In the genomic region with DNA sequence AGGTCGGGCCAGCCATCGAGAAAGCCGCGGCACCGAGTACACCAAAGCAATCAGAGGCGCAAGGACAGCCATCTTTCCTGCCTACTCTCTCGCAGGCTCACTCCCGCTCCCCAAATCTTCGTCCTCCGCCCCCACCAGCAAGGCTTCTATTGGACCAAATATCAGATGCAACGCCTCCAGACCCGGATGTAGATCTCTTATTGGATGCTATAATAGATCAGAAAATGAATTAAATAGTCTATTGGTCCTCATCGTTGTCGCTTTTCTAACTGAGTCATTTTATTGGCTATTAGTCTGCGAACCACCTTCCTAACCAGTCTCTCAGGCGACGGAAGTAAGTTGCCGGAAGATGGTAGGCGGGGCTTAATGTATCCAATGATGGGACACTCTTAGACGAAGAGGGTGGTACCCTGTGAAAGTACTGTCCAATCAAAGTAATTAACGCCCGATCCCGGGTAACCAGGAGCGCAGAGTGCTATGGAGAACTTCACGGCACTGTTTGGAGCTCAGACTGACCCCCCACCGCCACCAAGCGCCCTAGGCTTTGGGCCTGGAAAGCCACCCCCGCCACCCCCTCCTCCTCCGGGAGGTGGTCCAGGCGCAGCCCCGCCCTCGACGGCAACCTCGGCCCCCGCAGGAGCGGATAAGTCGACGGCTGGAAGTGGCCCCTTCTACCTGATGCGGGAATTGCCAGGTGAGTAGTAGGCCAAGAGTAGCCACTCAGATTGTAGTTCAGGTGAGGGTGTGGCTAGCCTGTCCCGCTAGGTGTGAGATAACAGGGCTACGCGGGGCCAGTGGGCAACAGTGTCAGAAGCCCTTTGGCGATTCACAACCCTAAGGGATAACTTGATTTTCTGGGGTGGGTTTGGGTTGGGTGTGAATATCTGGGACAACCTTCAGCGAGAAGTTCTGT, we compare ENCODE assay signal across 8 mouse cellular contexts. TPM values are rescaled to one million over a fixed set of nuclear protein-coding genes. Genes with fewer than 3 reads are reported as not detected.
DNase-seq lines count a peak whose midpoint lies in the region; ATAC-seq and TF ChIP-seq lines count a peak whose summit lies in the region.

Gene Gm28635 (minus strand): TSS at position 74 of the 913 bp plus-strand sequence.
Gene Med19 (plus strand): TSS at position 435 of the 913 bp plus-strand sequence.

- peak; percentile 99 for DNase-seq in c-Kit-positive CD71-positive TER-119-positive erythroid progenitor cells, embryonic 14.5 days (ENCODE audit: low spot score)
- peak; percentile 100 for DNase-seq in heart, postnatal 0 days (ENCODE audit: low spot score)
- peak; percentile 87 to 94 for DNase-seq in kidney, postnatal 4 days

- H3K36me3 ChIP-seq in E14TG2a.4 (ENCODE audit: insufficient read depth, low read length) = peaks cover 62% of the 10 kb centered on the region
- H3K36me3 ChIP-seq in forebrain, embryonic 12.5 days (replicated peaks) = peaks cover 30% of the 10 kb centered on the region
- H3K36me3 ChIP-seq in heart, postnatal 0 days (replicated peaks; ENCODE audit: control insufficient read depth, insufficient read depth, low read length) = peaks cover 31% of the 10 kb centered on the region
- H3K36me3 ChIP-seq in liver, embryonic 16.5 days (ENCODE audit: control insufficient read depth, insufficient read depth) = peaks cover 24% of the 10 kb centered on the region
- peaks cover 37% of the 10 kb centered on the region for H3K36me3 ChIP-seq in neural tube, embryonic 13.5 days
- peaks cover 3% of the 10 kb centered on the region for H3K36me3 ChIP-seq in testis, adult 2 months (ENCODE audit: control insufficient read depth, insufficient read depth, low read length)

- no peaks in the 10 kb centered on the region for H3K27me3 ChIP-seq in E14TG2a.4 (ENCODE audit: insufficient read depth, low read length)
- no peaks in the 10 kb centered on the region for H3K27me3 ChIP-seq in forebrain, embryonic 12.5 days
- H3K27me3 ChIP-seq in heart, postnatal 0 days (ENCODE audit: control insufficient read depth, insufficient read depth, low read length) = no peaks in the 10 kb centered on the region
- H3K27me3 ChIP-seq in liver, embryonic 16.5 days (ENCODE audit: control insufficient read depth, insufficient read depth, low read depth, low read length) = no peaks in the 10 kb centered on the region
- H3K27me3 ChIP-seq in neural tube, embryonic 13.5 days = no peaks in the 10 kb centered on the region
- H3K27me3 ChIP-seq in testis, adult 2 months (ENCODE audit: control insufficient read depth, insufficient read depth, low read length) = no peaks in the 10 kb centered on the region

- peak within 1 kb of the TSS; percentile 98 for H3K4me3 ChIP-seq in E14TG2a.4 (replicated peaks; ENCODE audit: low read length)
- H3K4me3 ChIP-seq in forebrain, embryonic 12.5 days (replicated peaks) = peak within 1 kb of the TSS; percentile 84
- peak within 1 kb of the TSS; percentile 90 for H3K4me3 ChIP-seq in heart, postnatal 0 days (ENCODE audit: low read depth, low read length)
- peak within 1 kb of the TSS; percentile 98 for H3K4me3 ChIP-seq in liver, embryonic 16.5 days (ENCODE audit: low read depth, low read length)
- peak within 1 kb of the TSS; percentile 99 for H3K4me3 ChIP-seq in neural tube, embryonic 13.5 days
- H3K4me3 ChIP-seq in testis, adult 2 months (ENCODE audit: control insufficient read depth, low read depth, low read length) = peak within 1 kb of the TSS; percentile 100

- peak within 1 kb of the TSS; percentile 80 for H3K4me2 ChIP-seq in forebrain, embryonic 12.5 days
- peak within 1 kb of the TSS; percentile 92 for H3K4me2 ChIP-seq in heart, postnatal 0 days (ENCODE audit: low read depth, low read length)
- peak within 1 kb of the TSS; percentile 91 for H3K4me2 ChIP-seq in liver, embryonic 16.5 days (ENCODE audit: low read depth, low read length)
- H3K4me2 ChIP-seq in neural tube, embryonic 13.5 days = peak within 1 kb of the TSS; percentile 88

- H3K4me1 ChIP-seq in E14TG2a.4 (replicated peaks; ENCODE audit: low read depth, low read length) = peaks cover 39% of the 10 kb centered on the region
- H3K4me1 ChIP-seq in forebrain, embryonic 12.5 days = peaks cover 17% of the 10 kb centered on the region
- peaks cover 17% of the 10 kb centered on the region; the same call in 1 of the 2 replicates for H3K4me1 ChIP-seq in heart, postnatal 0 days (ENCODE audit: control insufficient read depth, insufficient read depth)
- peaks cover 36% of the 10 kb centered on the region for H3K4me1 ChIP-seq in liver, embryonic 16.5 days (ENCODE audit: control insufficient read depth, low read depth, low read length)
- peaks cover 27% of the 10 kb centered on the region for H3K4me1 ChIP-seq in neural tube, embryonic 13.5 days (replicated peaks)
- H3K4me1 ChIP-seq in testis, adult 2 months (ENCODE audit: control insufficient read depth, insufficient read depth, low read length) = peaks cover 2% of the 10 kb centered on the region; the same call in 1 of the 2 replicates

- under 1% methylated on average over 44 of the region's 44 CpGs for WGBS in forebrain, embryonic 12.5 days
- under 1% methylated on average over 44 of the region's 44 CpGs for WGBS in heart, postnatal 0 days
- WGBS in liver, embryonic 16.5 days (ENCODE audit: insufficient replicate concordance) = 0% methylated on average over 44 of the region's 44 CpGs
- WGBS in neural tube, embryonic 13.5 days = under 1% methylated on average over 44 of the region's 44 CpGs

- no peak for TF ChIP-seq CTCF in E14TG2a.4 (conservative IDR thresholded peaks at IDR 0.05; ENCODE audit: low read length)
- no peak; the same call in 1 of the 2 replicates for TF ChIP-seq CTCF in heart, postnatal 0 days (IDR thresholded peaks at IDR 0.05; ENCODE audit: low read depth)
- 0 out of 2 replicates have a peak, but pooled peaks have one; percentile 0 for TF ChIP-seq CTCF in testis, adult 2 months (IDR thresholded peaks at IDR 0.05; ENCODE audit: control insufficient read depth, insufficient read depth, insufficient replicate concordance, low read depth, low read length)

- peak; percentile 100 for ATAC-seq in forebrain, embryonic 12.5 days (ENCODE audit: low FRiP score)
- ATAC-seq in heart, postnatal 0 days (ENCODE audit: insufficient read depth, low read depth) = peak; percentile 99
- peak; percentile 95 for ATAC-seq in liver, embryonic 16.5 days (ENCODE audit: low read depth)
- ATAC-seq in neural tube, embryonic 13.5 days (ENCODE audit: low read depth) = peak; percentile 100

- H3K9ac ChIP-seq in forebrain, embryonic 12.5 days = peak within 1 kb of the TSS; percentile 85
- peak within 1 kb of the TSS; percentile 85 for H3K9ac ChIP-seq in heart, postnatal 0 days (replicated peaks; ENCODE audit: low read depth, low read length)
- H3K9ac ChIP-seq in liver, embryonic 16.5 days (ENCODE audit: low read depth, low read length) = peak within 1 kb of the TSS; percentile 98
- peak within 1 kb of the TSS; percentile 89 for H3K9ac ChIP-seq in neural tube, embryonic 13.5 days

- TF ChIP-seq EP300 in heart, postnatal 0 days (IDR thresholded peaks at IDR 0.05; ENCODE audit: low read depth) = peak; percentile 71

- peak within 1 kb of the TSS; percentile 68 for H3K27ac ChIP-seq in forebrain, embryonic 12.5 days
- H3K27ac ChIP-seq in heart, postnatal 0 days (ENCODE audit: low read depth) = peak within 1 kb of the TSS; percentile 63
- peak within 1 kb of the TSS; percentile 90 for H3K27ac ChIP-seq in liver, embryonic 16.5 days (ENCODE audit: low read length)
- peak within 1 kb of the TSS; percentile 82 for H3K27ac ChIP-seq in neural tube, embryonic 13.5 days (replicated peaks)
- peak within 1 kb of the TSS; percentile 99 for H3K27ac ChIP-seq in testis, adult 2 months (ENCODE audit: control insufficient read depth, insufficient read depth, low read depth, low read length)

- TF ChIP-seq POLR2A in testis, adult 2 months (IDR thresholded peaks at IDR 0.05; ENCODE audit: control insufficient read depth, low read depth, low read length) = peak; percentile 60; the same call in 1 of the 2 replicates

- no peaks in the 10 kb centered on the region for H3K9me3 ChIP-seq in E14TG2a.4 (ENCODE audit: low read length)
- no peaks in the 10 kb centered on the region for H3K9me3 ChIP-seq in forebrain, embryonic 12.5 days
- no peaks in the 10 kb centered on the region for H3K9me3 ChIP-seq in heart, postnatal 0 days (replicated peaks; ENCODE audit: control insufficient read depth, low read length)
- no peaks in the 10 kb centered on the region for H3K9me3 ChIP-seq in liver, embryonic 16.5 days (replicated peaks; ENCODE audit: control insufficient read depth, low read length)
- no peaks in the 10 kb centered on the region for H3K9me3 ChIP-seq in neural tube, embryonic 13.5 days

RNA-seq across cellular contexts. Expression of gene Gm28635, which starts in this region (rescaled TPM):
- not detected in 2 replicates for polyA plus RNA-seq in forebrain, embryonic 12.5 days (2016; fragmentation: Nextera tagmentation; extraction: Ambion mirVana)
- not detected in 2 replicates for total RNA-seq in heart, postnatal 0 days (2014; rRNA removed; ENCODE audit: low replicate concordance)
- not detected in 2 replicates for polyA plus RNA-seq in heart, postnatal 0 days (2015; fragmentation: Nextera tagmentation; extraction: Ambion mirVana)
- not detected in 2 replicates for polyA plus RNA-seq in liver, embryonic 16.5 days (2015; fragmentation: Nextera tagmentation; extraction: Ambion mirVana)
- polyA plus RNA-seq in neural tube, embryonic 13.5 days (2015; fragmentation: Nextera tagmentation; extraction: Ambion mirVana) = not detected in 2 replicates
- polyA plus RNA-seq in testis, adult 2 months (2012; rRNA removed) = not detected in 2 replicates

RNA-seq across cellular contexts. Expression of gene Med19, which starts in this region (rescaled TPM):
- 55.0 and 59.3 TPM in 2 replicates for polyA plus RNA-seq in forebrain, embryonic 12.5 days (2016; fragmentation: Nextera tagmentation; extraction: Ambion mirVana)
- 8.1 and 41.5 TPM in 2 replicates for total RNA-seq in heart, postnatal 0 days (2014; rRNA removed; ENCODE audit: low replicate concordance)
- polyA plus RNA-seq in heart, postnatal 0 days (2015; fragmentation: Nextera tagmentation; extraction: Ambion mirVana) = 15.9 and 17.0 TPM in 2 replicates
- 17.1 TPM in 2 replicates for polyA plus RNA-seq in liver, embryonic 16.5 days (2015; fragmentation: Nextera tagmentation; extraction: Ambion mirVana)
- 50.6 and 54.4 TPM in 2 replicates for polyA plus RNA-seq in neural tube, embryonic 13.5 days (2015; fragmentation: Nextera tagmentation; extraction: Ambion mirVana)
- polyA plus RNA-seq in testis, adult 2 months (2012; rRNA removed) = 11.8 and 14.3 TPM in 2 replicates

Comparison
In these comparisons a context has a peak if more than half of its experiments do, and no peak if none do; other contexts are left out.
1. Peak in every context shown above with its lines: DNase-seq, ATAC-seq, H3K4me3 ChIP-seq and H3K27ac ChIP-seq.